Mouse (Mus musculus) CD4-positive, CD25-positive, alpha-beta regulatory T cell, adult 2 months (primary cell): ENCODE measurements around the gene Kif2a.
"Not testable (repeated sequence)": the region's sequence is repeated elsewhere in the genome, so short reads cannot be mapped to it uniquely, and the experiment has no call there.

Experiments
- DNase-seq: peaks from one replicate; pipeline ENCODE4 v3.0.0-alpha.2; 2012; ENCODE audit warnings: low read depth, low spot score

Kif2a gene

GRCm38 (mm10) chr13:106936256-106937137 is 85.4 kb downstream of the Kif2a start, which contains the start of gene Ipo11:
Gene Ipo11 (minus strand): TSS chr13:106936958.
- DNase-seq: peak; percentile 96

GRCm38 (mm10) chr13:106935871-106936255 is 86.1 kb downstream of the Kif2a start:
- no peak for DNase-seq

DNA sequence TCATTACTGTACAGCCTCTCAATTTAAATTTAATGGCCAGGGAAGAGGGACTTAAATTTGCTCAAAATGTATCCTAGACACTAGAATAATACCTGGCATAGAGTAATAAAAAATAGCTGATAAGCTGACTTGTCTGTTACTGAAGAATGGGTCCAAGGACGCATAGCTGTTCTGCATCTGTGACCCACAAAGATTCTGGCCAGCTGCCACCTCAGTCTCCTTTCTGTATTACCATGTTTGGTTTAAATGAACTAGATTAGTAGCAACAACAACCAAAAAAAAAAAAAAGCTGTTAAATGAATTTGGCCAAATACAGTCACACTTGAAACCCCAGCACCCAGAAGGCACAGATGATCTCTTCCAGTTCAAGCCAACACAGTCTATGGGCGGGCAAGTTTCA is 92.7 kb downstream of the Kif2a start:
- DNase-seq: no peak

GRCm38 (mm10) chr13:106928296-106928695 is 93.6 kb downstream of the Kif2a start:
- no peak for DNase-seq

DNA sequence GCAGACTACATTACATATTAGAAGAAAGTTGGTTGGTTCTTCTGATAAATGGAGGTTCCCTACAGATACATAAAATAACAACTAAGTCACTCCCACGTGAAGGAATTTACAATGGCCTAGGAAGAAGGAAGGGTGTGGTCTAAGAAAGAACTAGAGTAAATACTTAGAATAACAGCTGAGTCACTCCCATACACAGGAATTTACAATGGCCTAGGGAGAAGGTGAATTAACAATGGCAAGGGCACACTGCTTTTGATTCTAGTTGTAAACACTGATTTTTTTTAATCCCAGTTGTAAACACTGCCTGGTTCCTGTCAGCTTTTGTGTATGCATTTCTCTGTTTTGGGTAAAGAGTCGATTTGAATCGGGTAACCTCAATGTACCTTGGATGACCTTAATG is 96.0 kb downstream of the Kif2a start:
- DNase-seq: not testable (repeated sequence)

- peak; percentile 62 for DNase-seq
Observed at GRCm38 (mm10) chr13:106918322-106919050, 103.4 kb downstream of the Kif2a start.

- DNase-seq: no peak
Observed at GRCm38 (mm10) chr13:106913125-106913736, 108.7 kb downstream of the Kif2a start.

GRCm38 (mm10) chr13:106910096-106910495 is 111.8 kb downstream of the Kif2a start:
- DNase-seq: no peak
